Mouse (Mus musculus) brain, embryonic 18.5 days (tissue): ENCODE data around the gene Atg10.
A peak's percentile ranks its signal among the peaks of the same experiment; 100 is the strongest.
"Not testable (repeated sequence)": the region's sequence is repeated elsewhere in the genome, so short reads cannot be mapped to it uniquely, and the experiment has no call there.

ENCODE experiments used
- DNase-seq: peaks from one replicate; pipeline ENCODE4 v3.0.0-alpha.2; 2012; ENCODE audit warnings: low read depth, low spot score

The Atg10 gene

DNA sequence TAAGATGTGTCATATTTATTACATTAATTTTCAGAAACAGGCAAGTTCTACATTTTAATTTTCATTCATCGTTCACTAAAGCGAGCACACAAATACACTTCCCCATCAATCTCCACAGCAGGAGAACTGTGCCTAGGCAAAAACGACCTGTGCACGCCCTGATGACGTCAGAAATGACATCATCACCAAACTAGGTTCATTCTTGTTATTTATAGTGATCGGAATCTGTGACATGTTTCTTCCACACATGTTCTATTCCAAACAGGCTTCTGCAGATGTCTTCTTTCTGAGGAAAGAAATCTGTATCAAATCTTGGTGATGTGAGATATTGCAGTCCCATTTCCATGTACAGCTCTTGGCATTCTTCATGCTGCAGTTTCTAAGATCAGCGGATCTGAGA lies 287.9 kb downstream of the Atg10 start:
- no peak for DNase-seq

DNA sequence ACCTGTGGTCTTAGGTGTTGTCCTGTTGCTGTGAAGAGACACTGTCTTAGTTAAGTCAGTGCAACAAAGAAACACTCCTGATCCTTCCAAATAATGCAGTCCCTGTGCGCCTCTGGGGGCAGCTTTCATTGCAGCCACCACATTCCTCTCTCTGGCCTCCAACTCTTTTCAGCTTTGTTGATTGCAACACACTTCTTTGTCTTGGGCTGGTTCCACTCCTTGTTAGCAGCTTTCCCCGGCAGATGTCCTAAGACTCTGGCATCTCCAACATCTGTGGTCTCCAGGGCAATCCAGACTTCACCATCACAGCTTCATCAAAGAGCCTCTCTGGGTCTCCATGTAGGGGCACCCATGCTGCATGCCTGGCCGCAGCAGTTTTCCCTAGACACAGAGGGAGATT lies 290.5 kb downstream of the Atg10 start:
- DNase-seq: no peak

DNA sequence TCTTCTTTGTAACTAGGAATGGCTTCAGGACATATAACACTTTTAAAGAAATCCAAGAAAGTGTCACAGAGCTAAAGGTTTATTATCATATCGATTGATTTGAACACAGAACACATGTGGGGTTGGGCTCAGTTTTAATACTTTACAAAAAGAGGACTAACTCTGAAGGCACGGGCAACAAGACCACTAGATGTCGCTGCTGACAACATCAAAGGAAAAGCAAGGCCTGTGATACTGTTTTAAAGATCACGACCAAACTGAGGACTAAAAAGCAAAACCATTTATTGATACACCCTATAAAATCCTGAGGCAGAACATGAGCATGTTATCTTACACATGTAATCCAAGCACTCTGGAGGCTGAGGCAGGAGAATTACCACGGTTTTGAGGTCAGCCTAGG lies 293.9 kb downstream of the Atg10 start:
- peak; percentile 45 for DNase-seq

DNA sequence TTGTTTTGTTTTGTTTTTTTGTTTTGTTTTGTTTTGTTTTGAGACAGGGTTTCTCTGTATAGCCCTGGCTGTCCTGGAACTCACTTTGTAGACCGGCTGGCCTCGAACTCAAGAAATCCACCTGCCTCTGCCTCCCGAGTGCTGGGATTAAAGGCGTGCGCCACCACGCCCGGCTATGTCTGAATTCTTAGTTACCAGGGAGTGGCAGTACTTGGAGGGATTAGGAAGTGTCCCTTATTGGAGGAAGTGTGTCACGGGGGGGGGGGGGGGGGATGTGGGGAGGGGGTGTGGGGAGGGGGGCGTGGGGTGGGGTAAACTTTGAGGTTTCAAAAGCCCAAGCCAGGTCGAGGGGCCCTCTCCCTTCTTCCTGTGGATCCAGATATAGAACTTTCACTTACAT lies 295.5 kb downstream of the Atg10 start:
- DNase-seq: not testable (repeated sequence)

DNA sequence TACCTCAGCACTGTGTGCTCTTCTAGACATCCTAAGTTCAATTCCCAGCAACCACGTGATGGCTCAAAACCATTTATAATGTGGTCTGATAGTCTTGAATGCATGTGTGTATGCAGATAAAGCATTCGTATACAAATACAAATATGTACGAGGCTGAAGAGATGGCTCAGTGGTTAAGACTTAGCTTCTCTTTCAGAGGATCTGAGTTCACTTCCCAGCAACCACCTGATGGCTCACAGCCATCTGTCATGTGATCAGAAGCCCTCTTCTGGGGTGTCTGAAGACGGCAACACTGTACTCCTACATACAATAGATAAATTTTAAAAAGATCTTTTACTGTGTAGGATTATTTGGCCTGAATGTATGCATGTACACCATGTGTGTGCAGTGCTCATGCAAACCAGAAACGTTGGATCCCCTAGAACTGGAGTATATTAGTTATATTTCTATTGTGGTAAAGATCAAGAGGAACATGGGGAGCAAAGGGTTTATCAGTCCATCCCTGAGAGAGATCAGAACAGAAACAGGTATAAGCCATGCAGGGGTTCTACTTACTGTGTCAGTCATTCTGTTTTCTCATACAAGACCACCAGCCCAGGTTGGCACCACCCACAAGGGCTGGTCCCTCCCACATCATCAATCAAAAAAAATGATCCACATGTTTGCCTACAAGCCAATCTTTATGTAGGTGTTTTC lies 296.7 kb downstream of the Atg10 start:
- DNase-seq: no peak

DNA sequence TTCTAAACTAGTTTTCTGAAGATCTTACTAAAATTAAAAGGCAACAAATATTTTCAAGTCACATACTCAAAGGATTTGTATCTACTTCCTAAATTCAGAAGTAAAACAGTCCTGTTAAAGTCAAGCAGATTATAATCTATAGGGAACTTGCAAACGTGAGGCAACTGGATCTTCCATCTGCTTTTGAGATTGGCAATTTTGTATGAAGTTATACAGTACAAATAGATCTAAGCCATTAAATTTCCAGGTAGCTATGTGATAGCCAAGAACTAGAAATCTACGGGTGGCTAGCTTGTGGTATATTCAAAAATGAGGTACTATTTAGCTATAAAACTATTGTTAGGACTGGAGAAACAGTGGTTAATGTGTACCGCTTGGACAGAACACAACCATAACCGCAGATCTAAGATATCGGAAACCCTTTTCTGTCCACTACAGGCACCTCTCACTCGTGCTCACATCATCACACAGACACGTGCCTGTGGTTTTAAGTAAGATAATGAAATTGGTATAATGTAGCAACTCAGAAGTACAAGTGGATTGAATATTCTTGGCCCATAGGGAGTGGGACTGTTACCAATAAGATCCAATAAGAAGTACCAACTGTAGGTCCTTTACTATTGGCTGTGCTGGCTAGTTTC lies 297.5 kb downstream of the Atg10 start:
- no peak for DNase-seq

DNA sequence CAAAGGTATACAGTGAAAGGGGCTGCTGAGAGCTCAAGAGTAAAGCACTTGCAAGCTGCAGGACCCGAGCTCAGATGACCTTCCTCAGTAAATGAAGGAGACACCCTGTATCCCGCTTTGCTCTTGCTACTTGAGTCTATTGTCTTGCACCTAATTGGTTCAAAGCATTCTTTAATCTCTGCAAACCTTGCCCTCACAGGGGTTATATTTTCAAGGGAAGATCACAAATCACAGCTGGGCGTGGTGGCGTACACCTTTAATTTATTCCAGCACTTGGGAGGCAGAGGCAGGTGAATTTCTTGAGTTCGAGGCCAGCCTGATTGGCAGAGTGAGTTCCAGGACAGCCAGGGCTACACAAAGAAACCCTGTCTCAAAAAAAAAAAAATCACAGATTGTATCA lies 298.6 kb downstream of the Atg10 start:
- no peak for DNase-seq

DNA sequence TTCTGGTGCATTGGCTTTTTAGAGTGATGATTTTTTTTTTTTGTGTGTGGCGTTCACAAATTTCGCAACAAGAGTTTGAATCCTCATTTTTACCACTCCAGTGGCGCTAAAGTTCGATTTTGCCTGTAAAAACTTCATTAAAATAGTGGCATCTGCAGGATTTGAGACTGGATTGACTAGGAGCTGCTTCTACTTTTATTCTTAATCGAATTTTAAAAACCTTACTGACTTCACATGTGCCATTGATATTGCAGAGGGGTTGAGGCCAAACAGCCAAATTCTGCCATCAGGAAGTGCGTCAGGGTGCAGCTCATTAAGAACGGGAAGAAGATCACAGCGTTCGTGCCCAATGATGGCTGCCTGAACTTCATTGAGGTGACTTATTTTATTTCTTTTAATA lies 299.7 kb downstream of the Atg10 start:
- no peak for DNase-seq

DNA sequence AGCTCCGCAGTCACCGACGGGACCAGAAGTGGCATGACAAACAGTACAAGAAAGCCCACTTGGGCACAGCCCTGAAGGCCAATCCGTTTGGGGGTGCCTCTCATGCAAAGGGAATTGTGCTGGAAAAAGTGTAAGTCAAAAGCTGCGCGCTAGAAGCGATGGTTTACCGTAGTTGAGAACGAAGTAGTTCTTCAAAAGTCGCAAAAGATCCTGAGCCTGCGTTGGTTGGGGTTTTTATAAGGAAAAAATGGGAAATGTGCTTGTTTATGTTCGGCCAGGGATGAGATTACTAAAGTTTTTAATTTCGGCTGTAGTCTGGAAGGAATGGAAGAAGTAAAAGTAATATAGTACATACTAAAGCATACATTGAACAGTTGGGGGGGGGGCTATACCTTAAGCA lies 300.2 kb downstream of the Atg10 start:
- DNase-seq: not testable (repeated sequence)

DNA sequence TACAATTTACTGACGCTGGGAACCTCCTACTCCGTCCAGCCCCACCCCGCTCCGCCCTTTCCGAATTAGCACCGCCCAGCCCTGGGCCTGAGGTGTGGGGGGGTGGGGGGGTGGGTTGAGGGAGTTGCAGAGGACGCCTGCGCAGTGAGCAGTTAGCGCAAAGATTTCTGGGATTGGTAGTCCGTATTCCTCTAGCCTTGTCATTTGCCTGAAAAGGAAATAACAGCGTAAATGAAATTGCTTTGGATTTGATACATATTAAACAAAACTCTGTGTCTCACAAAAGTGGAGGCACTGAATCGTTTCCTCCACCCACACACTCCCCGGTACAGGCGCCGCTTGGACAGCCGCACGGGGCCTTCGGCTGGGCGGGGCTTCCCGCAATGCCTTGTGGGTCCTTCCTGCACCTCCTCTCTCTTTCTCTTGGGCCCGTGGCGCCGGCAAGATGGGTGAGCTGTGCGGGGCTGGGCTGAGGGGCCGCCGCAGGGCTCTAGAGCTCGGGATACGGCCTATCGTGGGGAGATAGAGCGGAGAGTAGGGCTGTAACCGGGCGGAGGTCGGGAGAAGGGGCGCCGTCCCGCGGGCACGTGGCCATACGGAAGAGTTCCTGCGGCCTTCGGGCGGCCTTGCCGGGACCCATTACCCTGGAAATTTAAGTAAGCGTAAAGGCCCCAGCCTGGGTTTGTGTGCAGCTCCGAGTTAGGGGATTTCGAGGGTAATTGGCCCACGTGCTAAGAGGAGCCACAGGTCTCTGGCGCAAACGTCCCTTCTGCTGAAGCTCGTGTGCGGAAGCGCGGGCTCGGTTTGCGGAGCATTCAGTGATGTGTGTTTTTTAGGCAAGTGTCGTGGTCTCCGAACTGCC lies 300.8 kb downstream of the Atg10 start, which contains the start of gene Rps23:
Gene Rps23 (plus strand): TSS at position 208 of the 862 bp plus-strand sequence.
- DNase-seq: peak; percentile 86

DNA sequence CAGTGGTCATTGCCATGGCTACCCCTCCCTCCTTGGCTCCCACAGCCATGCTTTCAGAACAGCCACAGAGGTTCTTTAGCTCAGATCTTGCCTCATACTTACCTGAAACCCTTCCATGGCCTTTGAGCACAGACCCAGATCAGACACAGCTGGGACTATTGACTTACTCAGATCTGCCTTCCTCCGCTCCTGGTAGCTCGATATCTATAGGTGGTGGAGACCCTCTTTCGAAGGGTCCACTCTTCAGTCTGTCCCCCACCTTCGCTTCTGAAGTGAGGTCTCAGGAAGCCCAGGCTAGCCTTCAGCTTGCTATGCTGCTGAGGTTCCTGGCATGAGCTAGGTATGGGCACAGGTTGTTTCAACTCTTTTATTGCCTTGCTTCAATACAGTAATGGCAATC lies 309.0 kb downstream of the Atg10 start:
- DNase-seq: no peak

DNA sequence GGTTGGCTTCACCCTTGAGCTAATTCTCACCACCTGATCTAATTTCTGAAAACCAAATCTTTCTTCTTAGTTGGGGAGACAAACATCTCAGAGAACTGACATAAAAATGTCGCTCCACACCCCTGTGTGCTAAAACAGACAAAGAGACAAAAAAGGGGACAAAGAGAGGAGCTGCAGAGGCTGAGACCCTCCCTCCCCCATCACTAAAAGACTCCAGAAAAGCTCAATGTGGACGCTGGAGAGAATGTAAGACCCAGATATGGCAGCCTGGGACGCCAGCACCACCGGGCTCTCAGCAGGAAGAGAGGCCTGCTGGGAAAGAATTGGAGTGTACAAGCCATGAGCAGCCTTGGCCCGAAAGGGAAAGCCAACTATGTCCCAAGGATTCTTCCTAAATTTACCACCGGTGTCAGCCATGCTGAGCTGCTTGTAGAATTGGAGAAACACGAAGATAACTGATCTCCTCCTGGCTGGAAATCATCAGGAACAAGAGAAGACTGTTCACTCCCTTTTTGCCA lies 310.0 kb downstream of the Atg10 start:
- no peak for DNase-seq

DNA sequence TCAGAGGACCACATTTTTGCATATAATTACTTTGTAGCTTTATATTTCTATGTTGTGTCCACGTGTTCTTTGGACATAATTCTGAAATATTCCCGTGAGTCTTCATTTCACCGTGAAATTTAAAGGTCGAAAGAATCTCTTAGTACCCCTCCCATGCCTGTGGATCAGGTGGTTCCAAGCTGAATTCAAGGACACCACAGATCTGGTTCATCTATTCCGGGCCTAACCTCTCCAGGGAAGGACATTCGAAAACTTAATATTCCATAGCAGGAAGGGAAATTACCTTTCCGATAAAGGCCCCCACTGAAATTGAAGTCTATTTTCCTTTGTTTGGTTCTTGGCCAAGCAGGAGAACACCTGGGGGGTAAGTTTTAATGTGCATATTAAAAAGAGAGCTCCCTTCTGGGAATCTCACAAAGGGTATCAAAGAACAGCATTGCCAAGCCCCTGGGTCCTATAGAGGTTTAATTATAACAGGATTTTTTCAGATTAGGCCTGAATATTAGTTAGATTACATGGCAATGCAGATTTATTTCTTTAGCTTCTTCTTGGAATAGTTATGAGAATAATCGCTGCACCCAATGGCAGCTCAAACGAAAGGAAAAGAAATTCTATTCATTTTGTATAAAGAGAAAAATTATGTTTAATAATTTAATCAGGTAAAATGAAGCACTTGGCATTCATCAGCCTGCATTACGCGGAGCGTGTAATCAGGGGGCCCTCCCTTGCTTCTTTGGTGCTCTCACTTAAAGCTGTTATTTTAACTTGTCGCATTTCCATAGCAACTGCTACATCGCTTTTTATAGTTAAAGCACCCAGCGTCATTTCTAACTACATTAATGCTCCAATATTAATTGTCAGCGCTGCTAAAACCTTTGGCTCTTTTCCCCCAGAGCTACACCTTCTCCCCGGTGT lies 310.8 kb downstream of the Atg10 start:
- DNase-seq: peak; percentile 50

DNA sequence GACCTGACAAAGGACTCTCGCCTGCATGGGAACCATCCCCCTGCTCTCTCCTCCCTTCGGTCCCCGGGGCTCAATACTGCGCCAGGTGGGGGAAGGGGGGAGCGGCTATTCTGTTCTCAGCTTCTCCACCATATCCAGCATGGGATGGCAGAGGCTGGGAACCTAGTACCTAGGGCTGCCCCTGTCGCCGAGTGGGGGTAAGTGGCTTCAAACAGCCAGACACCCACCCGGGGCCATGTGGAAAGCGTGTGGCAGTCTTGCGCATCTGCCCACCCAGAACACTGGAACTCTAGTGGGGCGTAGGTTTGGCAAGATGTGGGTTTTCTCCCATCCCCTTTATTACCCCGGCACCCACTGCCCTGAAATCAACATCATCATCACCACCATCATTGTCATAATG lies 316.4 kb downstream of the Atg10 start:
- DNase-seq: no peak

DNA sequence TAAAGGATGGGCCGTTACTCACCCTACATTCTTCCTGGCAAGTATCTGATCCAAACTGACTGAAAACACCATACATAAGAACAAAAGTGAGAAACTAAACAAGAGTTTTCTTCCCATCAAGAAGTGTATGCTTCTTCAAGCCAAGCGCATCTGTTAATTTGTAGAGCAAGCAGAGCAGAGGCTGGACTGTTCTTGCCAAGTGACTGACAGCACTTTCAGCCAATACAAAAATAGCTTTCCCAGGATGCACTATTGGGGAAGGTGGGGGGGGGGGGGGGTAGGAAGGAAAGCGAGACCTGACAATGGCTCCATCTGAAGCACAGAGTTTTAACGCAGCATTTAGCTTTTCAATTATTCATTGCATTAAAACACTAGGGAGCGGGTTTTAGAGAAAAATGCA lies 318.6 kb downstream of the Atg10 start, which contains the start of gene Atp6ap1l:
Gene Atp6ap1l (minus strand): TSS at position 180 of the 400 bp plus-strand sequence.
- DNase-seq: no peak

DNA sequence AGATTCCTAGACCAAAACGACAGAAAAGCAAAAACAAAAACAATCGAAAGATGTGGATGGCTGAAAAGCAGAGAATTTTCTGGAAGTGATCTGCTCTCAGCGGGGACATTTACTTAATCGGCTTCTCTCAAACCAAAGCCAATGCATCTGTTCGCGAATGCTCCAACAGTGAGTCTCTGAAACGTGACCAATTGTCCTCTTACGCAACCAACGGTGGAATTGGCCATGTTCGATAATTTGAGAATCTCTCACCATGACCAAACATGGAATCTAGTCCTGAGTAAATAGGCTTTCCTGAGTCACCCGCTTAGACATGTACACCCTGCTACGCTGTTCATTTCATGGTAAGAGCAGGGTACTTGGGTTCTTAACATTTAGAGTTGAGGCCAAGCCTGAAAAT lies 326.9 kb downstream of the Atg10 start:
- DNase-seq: no peak

DNA sequence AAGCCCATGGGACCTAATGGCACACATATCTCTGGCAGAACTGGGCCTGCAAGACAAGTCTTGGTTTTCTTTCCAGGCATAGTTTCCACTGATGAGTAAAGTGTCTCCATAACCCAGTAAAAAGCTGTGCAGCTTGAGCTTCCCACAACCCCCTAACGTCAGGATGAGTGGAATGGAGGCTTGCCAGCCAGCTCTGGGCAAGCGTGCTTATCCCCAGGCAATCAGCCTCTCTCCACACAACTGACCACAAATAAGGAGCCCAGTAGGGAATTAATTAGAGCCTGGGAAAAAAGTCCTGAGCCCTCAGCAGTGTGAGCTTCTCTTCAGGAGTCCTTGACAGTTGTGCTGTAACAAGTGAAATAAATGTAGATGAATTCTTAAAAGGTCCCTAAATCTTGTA lies 327.7 kb downstream of the Atg10 start:
- no peak for DNase-seq

DNA sequence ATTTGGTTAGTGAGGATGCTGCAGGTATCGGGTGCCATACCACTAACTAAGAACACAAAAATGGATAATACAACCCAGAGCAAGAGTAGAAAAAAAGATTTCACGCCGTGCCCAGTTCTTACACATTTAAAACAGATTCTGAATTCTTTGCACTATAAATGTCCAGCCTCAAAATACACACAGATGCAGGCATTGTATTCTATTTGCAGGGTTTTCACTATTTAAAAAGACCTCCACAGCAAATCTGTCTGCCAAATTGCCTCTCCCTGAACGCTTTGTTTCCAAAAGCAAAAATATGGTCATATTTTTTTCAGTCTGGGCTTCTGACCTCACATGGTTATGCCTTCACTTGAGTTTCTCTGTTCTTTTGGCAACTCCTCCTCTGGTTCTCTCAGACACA lies 328.9 kb downstream of the Atg10 start:
- DNase-seq: no peak

DNA sequence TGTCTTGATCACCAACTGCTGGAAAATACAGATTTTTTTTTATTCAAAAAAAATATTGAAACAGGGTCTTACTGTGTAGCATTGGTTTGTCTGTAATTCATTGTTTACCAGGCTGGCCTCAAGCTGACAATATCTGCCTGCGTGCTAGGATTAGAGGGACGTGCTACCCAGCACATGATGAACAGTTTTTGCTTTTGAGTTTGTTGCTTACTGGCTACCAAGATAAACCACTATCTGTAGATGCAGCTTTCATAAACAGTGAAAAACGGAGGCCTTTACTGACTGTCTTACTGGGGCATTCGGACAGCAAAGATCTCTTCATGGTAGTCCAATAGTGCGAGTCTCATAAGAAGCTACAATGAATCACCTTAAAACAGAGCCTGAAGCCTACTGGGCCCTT lies 333.7 kb downstream of the Atg10 start:
- DNase-seq: no peak

DNA sequence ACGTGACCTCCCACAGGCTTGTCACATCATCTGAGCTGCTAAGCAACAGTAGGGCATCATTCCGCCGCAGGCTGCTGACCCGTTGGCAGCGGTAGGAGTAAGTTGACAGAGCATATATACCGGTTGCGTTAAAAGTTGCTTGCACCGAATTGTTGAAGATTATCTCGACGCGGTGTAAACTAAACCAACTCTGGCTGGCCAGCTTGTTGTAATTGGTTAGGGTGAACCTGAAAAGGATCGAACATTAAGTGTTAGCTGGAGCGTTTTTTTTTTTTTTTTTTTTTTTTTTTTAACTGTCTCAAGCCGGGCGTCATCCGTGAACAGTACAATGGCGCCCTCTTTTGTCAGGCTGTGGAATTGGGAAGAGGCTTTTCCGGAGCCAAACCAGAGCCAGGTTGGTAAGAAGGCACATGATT lies 337.2 kb downstream of the Atg10 start:
- DNase-seq: peak; percentile 42

DNA sequence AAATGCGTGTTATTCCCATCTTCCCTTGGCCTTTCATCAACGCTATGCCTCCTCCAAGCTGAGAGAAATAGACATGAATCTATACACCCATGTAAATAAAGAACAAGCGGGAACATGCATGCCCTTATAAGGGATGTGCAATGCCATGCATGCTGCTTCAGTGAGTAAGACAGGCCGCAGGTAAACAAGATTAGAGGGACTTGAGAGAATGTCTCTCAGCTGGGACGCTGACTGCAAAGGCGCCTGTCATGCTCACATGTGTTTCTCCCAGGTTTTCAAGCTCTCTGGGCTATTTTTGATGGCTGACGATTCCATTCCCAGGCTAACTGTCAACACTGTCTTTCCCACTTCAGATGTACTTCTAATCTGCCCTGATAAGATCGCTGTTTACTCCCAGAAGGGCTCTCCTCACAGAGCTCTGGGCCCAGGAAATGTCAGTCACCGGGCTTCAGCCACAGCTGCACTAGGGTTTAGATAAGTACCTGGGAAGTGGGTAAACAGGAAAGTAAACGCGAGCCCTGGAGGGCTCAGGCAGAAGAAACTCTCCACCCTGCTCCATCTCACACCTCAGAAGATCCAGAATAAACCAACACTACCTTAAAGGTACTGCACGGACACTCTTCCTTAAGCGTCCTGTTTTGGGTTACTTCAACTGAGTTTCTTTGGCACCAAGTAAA lies 337.8 kb downstream of the Atg10 start:
- DNase-seq: no peak
